Mouse (Mus musculus): ENCODE results near the gene Stmn1. TPM values are rescaled to one million over a fixed set of nuclear protein-coding genes. Genes with fewer than 3 reads are reported as not detected.

Stmn1 gene
- 563 and 570 TPM in 2 replicates for total RNA-seq (2015)
- total RNA-seq (2017), result 790 and 821 TPM in 2 replicates

DNA sequence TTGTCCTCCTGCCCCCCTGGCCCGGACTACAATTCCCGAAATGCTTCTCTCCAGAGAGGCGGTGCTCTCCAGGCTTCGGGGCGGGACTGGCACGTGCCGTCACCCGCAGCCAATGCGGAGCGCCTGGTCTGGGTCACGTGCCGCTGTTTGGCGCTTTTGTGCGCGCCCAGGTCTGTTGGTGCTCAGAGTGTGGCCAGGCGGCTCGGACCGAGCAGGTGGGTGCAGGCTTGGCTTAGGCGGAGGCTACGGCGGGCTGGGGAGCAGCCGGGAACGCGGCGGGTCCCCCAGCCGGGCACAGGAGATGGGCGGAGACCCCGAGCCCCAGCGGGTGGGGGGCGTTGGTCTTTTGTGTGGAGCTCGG lies at the start of gene Stmn1:
Stmn1 (plus strand) TSS at position 106 of the 361 bp plus-strand sequence.
- peak; percentile 87 for ATAC-seq (ENCODE audit: poor library complexity, severe bottlenecking)

DNA sequence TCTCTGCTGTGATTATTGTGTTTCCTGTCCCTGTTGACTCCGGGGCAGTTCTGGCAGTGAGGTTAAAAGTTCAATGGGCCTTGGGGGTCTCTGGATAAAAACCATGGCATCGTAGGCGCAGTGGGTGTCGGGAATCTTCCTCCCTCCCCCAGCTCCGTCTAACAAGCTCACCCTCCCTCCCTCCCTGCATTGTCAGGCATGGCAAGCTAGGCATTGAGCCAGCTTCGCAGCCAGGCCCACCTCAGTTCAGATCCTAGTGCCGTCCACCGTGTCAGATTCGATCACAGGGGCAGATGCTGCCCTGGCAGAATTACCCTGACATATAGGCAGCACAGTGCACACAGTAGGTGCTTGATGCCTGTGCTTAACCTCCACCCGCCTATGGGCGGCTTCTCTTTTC lies 46.1 kb upstream of the Stmn1 start:
- ATAC-seq (ENCODE audit: poor library complexity, severe bottlenecking), result no peak

DNA sequence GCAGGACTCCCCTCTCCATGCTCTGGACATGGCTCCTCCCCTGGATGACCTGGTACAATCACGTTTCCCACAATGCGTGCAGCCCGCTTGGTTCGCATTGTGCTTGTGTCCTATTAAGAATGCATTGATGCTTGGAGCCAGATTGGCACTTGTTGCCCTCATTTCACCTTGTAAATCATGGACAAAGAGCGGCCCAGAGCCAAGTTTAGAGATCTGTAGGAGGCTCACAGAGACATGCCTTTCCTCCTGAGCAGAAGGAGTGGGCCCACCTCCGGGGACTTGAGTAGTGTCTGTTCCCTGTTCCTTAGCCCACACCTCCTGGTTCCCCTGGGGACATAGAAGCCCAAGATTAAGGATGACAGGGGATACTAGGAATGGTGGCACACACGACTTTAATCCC lies 44.2 kb upstream of the Stmn1 start:
- ATAC-seq (ENCODE audit: poor library complexity, severe bottlenecking), result no peak

DNA sequence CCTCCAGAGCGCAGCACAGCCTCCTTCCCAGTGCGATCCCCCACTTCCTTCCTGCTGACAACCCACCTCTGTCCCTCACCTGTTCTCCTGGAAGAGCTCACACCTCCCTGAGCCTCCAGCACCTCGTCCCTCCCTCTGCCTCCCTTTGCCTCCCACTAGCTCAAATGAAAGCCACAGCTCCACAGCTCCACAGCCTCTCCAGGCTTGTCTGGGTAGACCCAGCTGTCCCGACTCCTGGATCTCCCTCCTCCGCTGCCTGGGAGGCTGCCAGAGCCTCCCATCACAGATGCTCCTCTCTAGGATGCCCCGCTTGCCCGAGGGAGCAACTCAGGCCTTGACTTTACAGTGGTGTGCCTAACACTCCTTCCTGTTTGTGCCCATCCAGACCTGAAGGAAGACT lies 43.0 kb upstream of the Stmn1 start:
- ATAC-seq (ENCODE audit: poor library complexity, severe bottlenecking), result no peak

DNA sequence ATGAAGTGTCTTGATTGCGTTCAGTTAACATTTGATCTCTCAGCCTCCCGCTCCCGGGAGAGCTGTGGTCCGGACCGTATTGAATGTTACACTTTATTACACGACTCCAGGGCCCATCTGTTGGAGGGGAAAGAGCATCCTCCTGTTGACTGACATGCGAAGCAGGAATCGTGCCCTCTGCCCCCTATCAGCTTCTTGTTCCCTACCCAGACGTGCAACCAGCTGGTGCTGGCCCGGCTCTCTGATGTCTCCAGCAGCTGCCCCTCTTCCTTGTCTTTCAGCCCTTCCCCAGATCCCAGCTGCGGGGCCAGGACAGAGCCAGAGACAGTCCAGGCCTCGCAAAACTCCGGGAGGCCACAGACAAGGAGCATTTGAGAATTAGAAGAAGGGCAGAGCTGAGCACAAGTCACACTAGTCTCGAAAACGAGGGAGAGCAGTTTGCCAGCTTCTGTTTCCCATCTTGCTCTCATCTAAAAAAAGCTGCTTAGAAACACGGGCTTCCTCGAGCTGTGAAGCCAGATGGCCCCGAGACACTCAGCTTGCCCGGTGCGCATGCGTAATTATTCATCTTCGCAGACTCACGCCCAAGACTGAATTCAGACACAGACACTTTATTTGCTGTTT lies 37.6 kb upstream of the Stmn1 start:
- ATAC-seq (ENCODE audit: poor library complexity, severe bottlenecking), result no peak

DNA sequence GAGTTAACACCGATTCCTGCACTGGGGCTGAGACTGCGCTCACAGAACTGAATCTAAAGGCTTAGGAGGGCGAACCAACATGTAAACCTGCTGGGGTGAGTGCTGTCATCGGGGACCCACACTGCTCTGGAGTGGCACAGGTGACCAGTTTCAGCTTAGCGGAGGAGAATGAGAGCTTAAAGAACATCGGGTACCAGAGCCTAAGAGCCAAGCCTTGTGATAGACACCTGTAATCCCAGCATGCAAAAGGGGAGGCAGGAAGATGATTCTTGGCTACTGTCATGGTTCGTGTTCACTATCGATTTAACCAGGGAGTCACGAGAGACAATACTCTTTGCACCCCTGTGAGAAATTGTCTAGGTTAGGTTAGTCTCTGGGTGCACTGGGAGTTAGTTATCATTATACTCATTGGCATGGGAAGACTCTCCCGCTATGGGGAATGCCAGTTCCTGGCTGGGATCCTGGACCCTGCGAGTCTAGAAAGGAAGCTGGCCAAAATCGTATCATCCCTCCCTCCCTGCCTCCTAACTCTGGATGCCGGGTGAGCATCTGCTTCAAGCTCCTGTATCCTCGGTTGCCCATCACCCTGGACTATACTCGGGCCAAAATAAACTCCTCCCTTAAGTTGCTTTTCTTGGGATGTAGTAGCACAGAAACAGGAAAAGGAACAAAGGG lies 35.3 kb upstream of the Stmn1 start:
- ATAC-seq (ENCODE audit: poor library complexity, severe bottlenecking), result no peak

DNA sequence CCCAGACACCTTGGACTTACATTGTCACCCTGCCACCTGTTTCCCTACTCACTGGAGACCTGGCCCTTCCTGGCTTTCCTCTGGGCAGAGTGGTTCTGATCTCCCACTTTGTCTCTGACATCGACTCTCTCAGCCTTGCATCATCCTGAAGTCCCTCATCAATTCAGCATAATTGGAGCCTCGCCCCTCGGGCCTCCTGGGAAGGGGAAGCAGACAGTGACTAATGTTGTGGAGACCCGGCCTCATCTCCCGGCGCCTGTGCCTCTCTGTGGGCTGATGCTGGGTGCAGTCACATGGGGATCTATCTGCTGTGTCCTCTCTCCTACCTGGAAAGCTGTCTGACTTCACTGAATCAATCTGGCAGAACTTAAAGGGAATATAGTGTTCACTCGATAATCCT lies 31.9 kb upstream of the Stmn1 start:
- no peak for ATAC-seq (ENCODE audit: poor library complexity, severe bottlenecking)

DNA sequence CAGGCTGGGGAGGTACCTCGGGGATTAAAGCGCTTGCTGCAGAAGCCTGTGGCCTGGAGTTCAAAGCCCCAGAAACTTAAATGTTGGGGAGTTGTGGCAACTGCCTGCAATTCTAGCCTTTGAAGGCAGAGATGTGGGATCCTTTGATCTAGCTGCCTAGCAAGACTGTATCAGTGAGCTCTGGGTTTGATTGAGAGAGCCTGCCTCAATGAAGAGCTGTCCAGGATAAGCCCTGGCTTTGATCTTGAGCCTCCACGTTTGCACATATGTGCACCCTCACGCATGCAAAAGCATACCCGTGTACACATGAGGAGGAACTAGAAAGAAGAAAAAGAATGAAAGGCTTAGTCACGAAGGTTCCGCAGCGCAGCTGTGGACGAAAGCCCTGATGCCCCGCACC lies 31.5 kb upstream of the Stmn1 start:
- no peak for ATAC-seq (ENCODE audit: poor library complexity, severe bottlenecking)

DNA sequence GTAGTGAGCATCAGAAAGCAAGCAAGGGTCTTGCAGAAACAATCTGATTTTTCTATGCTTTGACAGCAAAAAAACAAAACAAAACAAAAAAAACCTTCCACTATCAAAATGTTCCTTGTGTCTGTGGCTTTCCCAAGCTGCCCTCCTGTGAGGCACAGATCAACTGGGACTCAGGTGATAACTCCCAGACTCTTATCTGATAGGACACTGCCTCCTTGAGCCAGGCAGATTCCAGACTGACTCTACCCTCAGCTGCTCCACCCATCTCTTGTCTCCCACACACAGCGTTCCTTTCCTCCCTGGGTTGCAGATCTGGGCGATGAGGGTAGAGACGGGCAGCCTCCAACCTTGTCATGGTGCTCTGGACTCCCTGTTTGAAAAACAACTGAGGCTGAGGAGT lies 29.0 kb upstream of the Stmn1 start:
- ATAC-seq (ENCODE audit: poor library complexity, severe bottlenecking), result no peak

DNA sequence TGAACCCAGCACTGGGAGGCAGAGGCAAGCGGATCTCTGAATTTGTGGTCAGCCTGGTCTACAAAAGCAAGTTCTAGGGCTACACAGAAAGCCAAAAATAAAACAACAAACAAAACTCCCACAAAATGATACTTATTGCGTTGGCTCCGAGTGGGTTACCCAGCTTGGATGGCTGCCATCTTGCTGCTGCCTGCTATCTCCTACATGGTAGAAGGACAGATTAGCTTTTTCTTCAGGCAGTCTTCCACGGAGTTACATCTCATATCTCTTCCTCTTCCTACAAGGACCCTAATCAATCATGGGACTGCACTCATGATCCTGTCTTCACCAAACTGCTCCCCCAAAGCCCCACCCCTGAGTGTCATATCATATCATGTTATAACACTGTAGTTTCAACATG lies 28.2 kb upstream of the Stmn1 start:
- ATAC-seq (ENCODE audit: poor library complexity, severe bottlenecking), result no peak

DNA sequence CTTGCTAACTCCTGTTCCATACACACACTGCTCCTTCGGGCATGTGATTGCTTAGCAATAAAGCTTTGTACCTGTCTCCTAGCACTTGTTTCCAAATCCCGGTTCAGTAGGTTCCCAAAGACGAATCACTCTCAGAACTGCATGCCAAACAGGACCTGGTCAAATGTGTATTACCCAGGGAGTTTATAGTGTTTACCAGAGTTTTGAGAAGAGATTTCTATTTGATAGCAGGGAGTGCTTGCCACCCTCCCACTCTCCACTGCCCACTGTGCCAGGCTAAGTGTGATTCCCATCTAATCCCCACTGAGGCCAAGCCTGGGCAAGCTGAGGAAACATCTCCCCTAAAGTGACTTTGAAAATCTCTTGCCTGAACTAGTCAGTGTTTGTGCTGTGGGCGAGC lies 25.9 kb upstream of the Stmn1 start:
- no peak for ATAC-seq (ENCODE audit: poor library complexity, severe bottlenecking)

DNA sequence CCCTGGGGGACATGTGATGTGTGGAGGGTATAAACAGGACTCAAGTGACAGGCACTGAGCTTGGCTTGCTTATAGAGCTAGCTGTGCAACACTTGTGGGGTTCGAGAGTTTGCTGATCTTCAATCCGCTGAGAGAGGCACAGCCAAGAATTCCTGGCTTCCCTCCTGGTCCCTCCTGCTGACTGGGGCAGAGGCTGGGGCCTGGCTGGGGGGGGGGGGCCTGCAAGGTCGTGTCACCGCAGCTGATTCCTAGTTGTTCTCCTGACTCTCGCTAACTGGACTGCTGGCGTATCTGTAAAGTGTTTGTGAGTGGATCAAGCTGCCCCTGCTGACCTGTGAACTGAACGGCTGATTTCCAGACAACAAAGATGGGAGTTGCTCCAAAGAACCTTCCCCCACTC lies 24.5 kb upstream of the Stmn1 start:
- no peak for ATAC-seq (ENCODE audit: poor library complexity, severe bottlenecking)

DNA sequence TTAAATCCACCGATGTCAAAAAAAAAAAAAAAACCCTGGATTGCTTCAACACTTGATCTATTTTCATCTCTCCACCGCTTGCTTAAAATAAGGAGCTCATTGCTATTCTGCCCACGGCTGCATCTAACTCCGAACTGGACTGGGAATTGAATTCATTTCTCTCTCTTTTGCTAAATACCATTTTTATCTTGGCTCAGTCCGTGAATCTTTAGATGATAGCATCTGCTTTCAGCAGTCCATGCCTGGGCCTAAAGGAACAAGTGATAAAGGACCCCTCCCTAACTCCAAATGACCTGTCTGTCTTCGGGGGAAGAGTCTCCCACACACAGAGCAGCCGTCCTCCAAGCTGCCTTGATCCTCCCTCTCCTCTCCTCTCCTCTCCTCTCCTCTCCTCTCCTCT lies 23.2 kb upstream of the Stmn1 start:
- ATAC-seq (ENCODE audit: poor library complexity, severe bottlenecking), result no peak

DNA sequence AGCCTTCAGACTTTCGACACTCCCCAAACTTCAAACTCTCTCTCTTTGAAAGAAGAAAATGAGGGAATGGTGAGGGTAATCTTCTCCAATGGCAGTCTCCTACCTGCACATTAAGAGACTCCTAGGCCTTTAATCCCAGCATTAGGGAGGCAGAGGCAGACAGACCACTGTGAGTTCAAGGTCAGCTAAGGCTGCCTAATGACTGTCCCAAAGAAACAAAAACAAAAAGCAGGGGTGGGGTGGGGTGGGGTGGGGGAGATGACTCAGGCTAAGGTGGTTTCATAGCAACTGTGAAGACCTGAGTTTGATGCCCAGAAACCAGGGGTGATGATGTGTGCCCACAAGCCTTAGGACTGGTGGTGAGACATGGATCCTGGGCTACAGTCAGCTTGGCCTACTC lies 22.6 kb upstream of the Stmn1 start:
- no peak for ATAC-seq (ENCODE audit: poor library complexity, severe bottlenecking)

DNA sequence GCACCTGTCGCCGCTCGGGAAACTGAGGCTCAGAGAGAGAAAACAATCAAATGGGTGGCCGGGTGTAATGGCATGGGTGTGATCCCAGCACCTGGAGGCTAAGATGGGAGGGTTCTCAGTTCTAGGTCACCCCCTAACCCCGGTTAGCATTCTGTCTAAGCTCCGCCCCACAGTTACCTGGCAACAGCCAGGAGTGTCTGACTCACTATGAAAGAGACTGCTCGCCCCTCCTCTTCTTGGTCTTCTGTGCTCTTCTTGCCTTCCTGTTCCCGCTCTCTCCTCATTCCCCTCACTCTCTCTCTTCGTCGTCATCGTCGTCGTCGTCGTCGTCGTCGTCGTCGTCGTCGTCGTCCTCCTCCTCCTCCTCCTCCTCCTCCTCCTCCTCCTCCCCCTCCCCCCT lies 20.2 kb upstream of the Stmn1 start:
- ATAC-seq (ENCODE audit: poor library complexity, severe bottlenecking), result no peak

DNA sequence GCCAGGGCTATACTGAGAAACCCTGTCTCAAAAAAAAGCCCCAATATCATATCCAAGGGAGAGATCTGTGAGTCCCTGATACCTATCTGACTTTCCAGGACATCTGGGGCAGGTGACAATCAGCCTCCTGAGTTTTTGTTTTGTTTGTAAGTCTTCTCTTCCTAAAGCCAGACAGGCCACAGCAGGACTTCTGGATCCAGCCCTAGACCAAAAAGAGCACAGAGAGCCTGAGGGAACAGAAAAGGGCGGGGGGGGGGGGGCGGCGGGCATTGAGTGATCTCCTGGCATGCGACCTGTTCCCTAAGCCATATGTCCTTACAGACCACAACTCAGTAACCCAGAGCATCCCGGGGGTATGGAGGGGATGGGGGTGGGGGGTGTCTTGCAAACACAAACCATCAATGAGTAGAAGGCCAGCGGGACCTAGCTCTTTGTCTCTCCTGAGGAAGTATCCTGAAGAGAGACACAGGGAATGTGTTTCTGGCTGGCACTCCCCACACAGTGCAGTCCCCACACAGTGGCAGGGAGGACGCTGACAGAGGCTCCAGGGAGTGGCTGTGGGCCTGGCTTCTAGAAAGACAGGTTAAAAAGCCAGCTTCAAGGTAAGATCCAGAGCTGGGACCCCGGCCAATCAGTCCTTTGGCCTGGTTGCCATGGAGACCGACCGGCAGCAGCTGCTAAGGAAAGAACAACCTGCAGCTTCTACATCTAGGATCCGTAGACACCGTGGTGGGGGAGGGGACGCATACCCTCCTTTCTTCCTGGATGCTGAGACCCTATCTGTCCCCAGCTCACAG lies 18.3 kb upstream of the Stmn1 start:
- no peak for ATAC-seq (ENCODE audit: poor library complexity, severe bottlenecking)

DNA sequence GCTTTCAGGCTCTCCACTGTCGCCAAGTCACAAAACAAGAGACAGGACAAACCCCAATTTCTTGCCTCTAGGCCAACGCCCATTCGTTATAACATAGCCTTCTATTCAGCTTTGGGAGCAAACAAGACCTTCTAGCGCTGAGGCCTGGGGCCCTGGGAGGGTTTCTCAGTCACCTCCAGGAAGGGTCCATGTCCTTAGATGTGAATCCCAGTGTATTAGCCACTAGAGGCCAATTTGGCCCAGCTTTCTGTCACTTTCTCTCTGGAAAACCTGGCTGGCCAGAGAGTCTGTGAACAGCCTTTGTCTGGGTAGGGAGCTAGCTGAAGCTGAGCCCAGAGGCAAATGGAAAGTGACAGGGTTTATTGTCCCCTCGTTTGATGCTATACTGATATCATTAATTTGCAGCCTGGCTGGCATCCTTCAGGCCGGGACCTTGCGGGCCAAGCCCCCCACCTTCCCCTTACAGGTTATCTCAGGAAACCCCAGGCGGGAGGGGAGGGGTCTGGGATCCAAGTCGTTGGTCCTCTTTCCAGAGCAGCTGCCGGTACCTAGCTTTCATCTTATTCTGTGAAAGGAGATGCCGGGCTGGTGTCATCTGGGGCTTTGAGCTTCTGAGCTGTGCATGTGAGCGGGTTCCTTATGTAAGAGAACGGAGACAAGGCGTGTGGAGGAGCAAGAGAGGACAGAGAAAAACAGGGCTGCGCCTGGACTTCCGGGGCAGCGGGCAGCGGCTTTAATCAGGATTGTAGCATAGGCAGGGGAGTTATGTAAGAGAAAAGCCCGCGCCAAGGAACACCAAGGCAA lies 17.5 kb upstream of the Stmn1 start:
- ATAC-seq (ENCODE audit: poor library complexity, severe bottlenecking), result no peak

DNA sequence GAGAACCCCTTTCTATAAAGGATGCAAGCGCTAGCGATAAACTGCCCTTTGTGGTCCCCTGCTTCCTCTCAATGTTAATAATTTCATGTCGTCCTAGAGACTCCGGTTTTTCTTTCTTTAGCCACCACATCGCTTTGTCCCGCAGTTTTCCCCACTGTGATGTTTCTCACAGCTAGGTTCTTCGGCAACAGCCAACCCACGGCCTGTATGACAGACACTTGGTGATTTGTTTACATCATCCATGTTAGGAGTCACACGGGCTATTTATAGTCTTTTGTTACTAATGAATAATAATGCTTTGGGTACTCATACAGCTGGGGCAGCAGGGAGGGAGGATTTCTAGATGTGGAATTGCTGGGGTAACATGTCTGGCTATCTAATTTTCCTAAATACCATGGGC lies 16.6 kb upstream of the Stmn1 start:
- no peak for ATAC-seq (ENCODE audit: poor library complexity, severe bottlenecking)

DNA sequence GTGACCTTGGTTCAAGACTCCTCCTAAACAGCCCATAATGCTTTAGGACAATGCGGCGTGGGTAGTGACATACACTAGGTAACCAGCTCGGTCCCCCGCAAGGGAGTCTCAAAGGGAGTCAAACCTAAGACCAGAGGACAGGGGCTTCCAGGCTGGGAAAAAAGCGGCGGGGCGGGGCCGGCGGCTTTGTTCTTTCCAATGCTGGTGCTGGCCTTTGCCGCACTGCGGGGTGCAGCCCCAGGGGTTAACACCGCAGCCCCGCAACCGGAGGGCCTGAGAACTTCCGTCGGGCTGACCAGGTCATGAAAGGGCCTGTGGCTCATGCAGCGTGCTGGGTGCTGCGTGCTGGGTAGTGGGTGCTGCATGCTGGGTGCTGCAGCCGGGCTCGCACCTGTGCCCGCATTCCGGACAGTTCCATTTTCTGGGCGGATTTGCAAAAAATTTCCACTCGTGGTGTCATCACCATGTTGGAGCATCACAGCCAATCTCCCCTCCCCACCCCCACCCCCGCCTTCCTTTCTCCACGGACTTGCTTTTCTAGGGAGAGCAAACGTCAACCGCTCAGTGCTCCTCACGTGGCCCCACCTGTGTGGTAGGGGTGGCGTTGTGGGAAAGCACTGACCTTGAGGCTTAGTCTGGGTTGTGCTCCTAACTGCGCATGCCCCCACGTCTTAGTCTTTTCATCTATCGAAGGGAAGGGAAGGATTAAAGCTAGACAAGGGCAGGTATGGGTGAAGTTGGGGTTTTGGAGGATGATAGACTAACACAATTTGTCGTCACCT lies 14.3 kb upstream of the Stmn1 start:
- ATAC-seq (ENCODE audit: poor library complexity, severe bottlenecking), result no peak

DNA sequence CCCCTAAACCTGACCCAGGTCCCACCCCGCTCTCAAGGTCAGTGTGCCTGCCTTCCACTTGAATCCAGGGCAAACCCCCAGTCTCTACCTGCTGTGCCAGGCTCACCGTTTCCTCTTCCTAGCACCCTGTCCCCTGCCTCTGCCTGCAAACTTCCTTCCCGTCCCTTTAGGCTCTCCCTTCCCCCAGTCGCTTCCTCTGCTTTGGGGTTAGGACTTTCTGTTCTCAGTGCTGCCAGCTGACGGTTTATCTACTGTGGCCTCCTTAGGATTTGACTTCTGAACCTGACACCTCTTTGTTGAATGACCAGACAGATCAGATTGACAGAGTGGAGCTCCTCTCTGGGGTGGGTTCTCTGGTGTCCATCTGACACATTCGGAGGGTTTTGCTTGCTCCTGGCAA lies 12.8 kb upstream of the Stmn1 start:
- peak; percentile 77 for ATAC-seq (ENCODE audit: poor library complexity, severe bottlenecking)
